Mouse (Mus musculus) duodenum, adult 2 months (tissue): ENCODE results near the gene Wdr31. TPM values are rescaled to one million over a fixed set of nuclear protein-coding genes. Genes with fewer than 3 reads are reported as not detected.

ENCODE experiments used
- polyA plus RNA-seq: library from polyadenylated mRNA; depleted of rRNA; stranded (reverse); fragments of >200 nt; gene quantifications from 2 replicates; pipeline ENCODE4 v1.2.3, GENCODE M21; 2012; ENCODE audit warnings: low replicate concordance; rRNA removed

The Wdr31 gene
- 0.53 and 0.94 TPM in 2 replicates for polyA plus RNA-seq

GRCm38 (mm10) chr4:62470598-62471051, at the start of gene Wdr31:
TSS of gene Wdr31 (minus strand) at chr4:62470896.

GRCm38 (mm10) chr4:62519849-62520233, 49.1 kb upstream of the Wdr31 start, which contains the start of gene Alad:
TSS of gene Alad (minus strand) at chr4:62519918.

GRCm38 (mm10) chr4:62503374-62503970, 32.8 kb upstream of the Wdr31 start, which contains the start of gene Hdhd3:
TSS of gene Hdhd3 (minus strand) at chr4:62503467.

GRCm38 (mm10) chr4:62479937-62480708, 9.4 kb upstream of the Wdr31 start, which contains the start of gene Bspry:
TSS of gene Bspry (plus strand) at chr4:62480053.

GRCm38 (mm10) chr4:62435081-62435480, 35.6 kb downstream of the Wdr31 start, which contains the start of gene Rnf183:
TSS of gene Rnf183 (minus strand) at chr4:62435252.

GRCm38 (mm10) chr4:62408601-62409282, 62.0 kb downstream of the Wdr31 start, which contains the start of the genes Cdc26 and Prpf4:
TSS of gene Cdc26 (minus strand) at chr4:62408642.
TSS of gene Prpf4 (plus strand) at chr4:62408797.

Other genes with a start within 250 kb of the Wdr31 start
- gene Zfp37, start 239.8 kb downstream of the Wdr31 start, polyA plus RNA-seq = 0.02 TPM in 1 of 2 replicates, not detected in the other
- gene Slc31a2, start 208.3 kb downstream of the Wdr31 start, polyA plus RNA-seq = 7.7 and 9.7 TPM in 2 replicates
- gene Fkbp15, start 110.3 kb downstream of the Wdr31 start, polyA plus RNA-seq = 14.2 and 20.1 TPM in 2 replicates
- gene Slc31a1, start 110.2 kb downstream of the Wdr31 start, polyA plus RNA-seq = 22.5 and 38.3 TPM in 2 replicates
- 7.7 and 9.0 TPM in 2 replicates for gene Cdc26, start 62.3 kb downstream of the Wdr31 start, polyA plus RNA-seq
- 3.2 and 4.8 TPM in 2 replicates for gene Prpf4, start 62.1 kb downstream of the Wdr31 start, polyA plus RNA-seq
- 3.3 and 5.0 TPM in 2 replicates for gene Rnf183, start 35.6 kb downstream of the Wdr31 start, polyA plus RNA-seq
- 53.8 and 77.8 TPM in 2 replicates for gene Bspry, start 9.2 kb upstream of the Wdr31 start, polyA plus RNA-seq
- gene Hdhd3, start 32.6 kb upstream of the Wdr31 start, polyA plus RNA-seq = 102 and 187 TPM in 2 replicates
- gene Alad, start 49.0 kb upstream of the Wdr31 start, polyA plus RNA-seq = 180 and 338 TPM in 2 replicates
- 7.1 and 10.5 TPM in 2 replicates for gene Pole3, start 54.2 kb upstream of the Wdr31 start, polyA plus RNA-seq
- not detected in 2 replicates for gene 4933430I17Rik, start 54.5 kb upstream of the Wdr31 start, polyA plus RNA-seq
- gene Rgs3, start 89.0 kb upstream of the Wdr31 start, polyA plus RNA-seq = 35.8 and 43.1 TPM in 2 replicates